Mouse (Mus musculus): ENCODE measurements at regions not wholly inside any gene's neighbourhood (a gene's known extent, or its start where the extent isn't known, plus 50 kb on each side); places are given as distances from the start of the nearest gene placed in this dataset.

- DNase-seq (ENCODE audit: extremely low read depth, insufficient read length, low spot score) = no peak
Measured at GRCm38 (mm10) chr7:88959332-88960124, 444.5 kb downstream of the Tmem135 start.

- DNase-seq (ENCODE audit: extremely low read depth, insufficient read length, low spot score) = no peak
Measured at GRCm38 (mm10) chr7:88954978-88955377, 449.0 kb downstream of the Tmem135 start.

- no peak for DNase-seq (ENCODE audit: extremely low read depth, insufficient read length, low spot score)
Measured at GRCm38 (mm10) chr7:88945338-88945737, 458.7 kb downstream of the Tmem135 start.

- no peak for DNase-seq (ENCODE audit: extremely low read depth, insufficient read length, low spot score)
Measured at GRCm38 (mm10) chr7:88944936-88945335, 459.1 kb downstream of the Tmem135 start.

- no peak for DNase-seq (ENCODE audit: extremely low read depth, insufficient read length, low spot score)
Measured at GRCm38 (mm10) chr7:88941246-88941910, 462.6 kb downstream of the Tmem135 start.

- DNase-seq (ENCODE audit: extremely low read depth, insufficient read length, low spot score) = peak; percentile 27
Measured at GRCm38 (mm10) chr7:88940196-88940595, 463.8 kb downstream of the Tmem135 start.

GRCm38 (mm10) chr7:88928245-88928795 is 475.7 kb downstream of the Tmem135 start:
- no peak for DNase-seq (ENCODE audit: extremely low read depth, insufficient read length, low spot score)

Measured in 3134 (cell line).